Mouse (Mus musculus) stomach, postnatal 0 days (tissue): ENCODE measurements around the gene Wdr54. TPM values are rescaled to one million over a fixed set of nuclear protein-coding genes. Genes with fewer than 3 reads are reported as not detected.

ENCODE experiments used
- ATAC-seq: fragments of 200-750 bp; cut with Nextera tagmentation; 2 replicates; pipeline ENCODE4 v1.8.0; 2017; ENCODE audit not compliant: low FRiP score, low TSS enrichment
- DNase-seq: peaks from one replicate; pipeline ENCODE4 v3.0.0-alpha.2; 2016; ENCODE audit warnings: low spot score
- H3K27ac ChIP-seq: fragments of 300-500 bp; sonication (generic); replicated peaks from 2 replicates; pipeline ENCODE4 v1.5.1; 2014; ENCODE audit warnings: mild to moderate bottlenecking, control low read depth
- H3K27me3 ChIP-seq: fragments of 300-500 bp; sonication (generic); 2 replicates; pipeline ENCODE4 v1.6.1; 2014; ENCODE audit warnings: low read length; ENCODE audit not compliant: control insufficient read depth, insufficient read depth
- H3K36me3 ChIP-seq: fragments of 300-500 bp; sonication (generic); 2 replicates; pipeline ENCODE4 v1.6.1; 2014; ENCODE audit warnings: low read length, mixed read lengths; ENCODE audit not compliant: control insufficient read depth, insufficient read depth
- H3K4me1 ChIP-seq: fragments of 300-500 bp; sonication (generic); replicated peaks from 2 replicates; pipeline ENCODE4 v1.6.1; 2014; ENCODE audit warnings: antibody characterized with exemption; ENCODE audit not compliant: control insufficient read depth, insufficient read depth
- H3K4me2 ChIP-seq: fragments of 300-500 bp; sonication (generic); replicated peaks from 2 replicates; pipeline ENCODE4 v1.6.1; 2014; ENCODE audit warnings: low read depth, mild to moderate bottlenecking, control low read depth, moderate library complexity
- H3K4me3 ChIP-seq: fragments of 300-500 bp; sonication (generic); 2 replicates; pipeline ENCODE4 v1.5.1; 2014; ENCODE audit warnings: low read depth, low read length, control low read depth
- H3K9ac ChIP-seq: fragments of 300-500 bp; sonication (generic); 2 replicates; pipeline ENCODE4 v1.6.1; 2014; ENCODE audit warnings: mild to moderate bottlenecking, low read length, control low read depth, mixed read lengths
- H3K9me3 ChIP-seq: fragments of 300-500 bp; sonication (generic); 2 replicates; pipeline ENCODE4 v1.6.1; 2016; ENCODE audit warnings: low read length; ENCODE audit not compliant: control insufficient read depth
- CTCF ChIP-seq: IDR thresholded peaks from 2 replicates; pipeline ENCODE4 v1.5.1; 2016; ENCODE audit warnings: antibody characterized with exemption, low read depth, mild to moderate bottlenecking, moderate library complexity
- EP300 ChIP-seq: optimal IDR thresholded peaks from 2 replicates; pipeline ENCODE3; 2016; ENCODE audit warnings: antibody characterized with exemption
- WGBS: fragments of 180-500 bp; shearing (Covaris S2); extraction: QIAGEN DNeasy Blood & Tissue Kit; methylation state at CpG from one replicate; pipeline ENCODE4 v1.1.7; 2014; 5-methylcytosine and 5-hydroxymethylcytosine counted together
- polyA plus RNA-seq: library from polyadenylated mRNA; unstranded; fragments of >200 nt; fragmentation: Nextera tagmentation; extraction: Ambion mirVana; gene quantifications from 2 replicates; pipeline ENCODE4 v1.2.1, GENCODE M21; 2015

Gene Wdr54
- 1.6 and 1.7 TPM in 2 replicates for polyA plus RNA-seq

GRCm38 (mm10) chr6:83156259-83156684 lies at the start of gene Wdr54, which contains the start of gene 1700003E16Rik:
Gene Wdr54, minus strand, starts transcription at chr6:83156397.
Gene 1700003E16Rik, plus strand, starts transcription at chr6:83156404.
- Histone ChIP-seq H3K27me3 (0 out of 2 replicates have a peak, but pooled peaks cover 2% of the 10 kb centered on the region), H3K9me3 (no peaks in the 10 kb centered on the region), H3K4me1 (no peaks in the 10 kb centered on the region), H3K36me3 (0 out of 2 replicates have a peak, but pooled peaks cover 2% of the 10 kb centered on the region), H3K4me3 (peak within 1 kb of the TSS; percentile 50), H3K9ac (peak within 1 kb of the TSS; percentile 48), H3K4me2 (peak within 1 kb of the TSS; percentile 81), H3K27ac (no peak within 1 kb of the TSS)
- ATAC-seq (peak; percentile 52; the same call in 1 of the 2 replicates), DNase-seq (peak; percentile 61)
- 1% methylated on average over 32 of the region's 32 CpGs for WGBS
- TF ChIP-seq EP300 (no peak), CTCF (no peak)

DNA sequence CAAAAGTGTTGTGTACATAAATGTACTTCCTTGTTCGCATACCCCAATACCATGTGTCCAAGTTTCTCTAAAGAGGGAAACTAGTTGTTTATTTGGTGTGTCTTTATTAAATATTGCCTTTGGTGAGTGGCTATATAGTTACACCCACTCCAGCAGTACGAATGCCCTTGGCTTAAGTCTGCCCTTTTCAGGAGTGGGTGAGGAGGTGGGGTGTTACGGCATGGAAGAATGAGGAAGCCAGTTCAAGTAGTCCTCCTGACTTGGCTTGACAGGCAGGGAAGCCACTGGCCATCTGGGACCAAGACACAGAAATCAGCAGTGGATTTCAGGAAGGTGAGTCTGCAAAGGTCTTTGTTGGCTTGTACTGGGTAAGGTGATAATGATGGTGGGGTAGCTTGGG lies 49.7 kb upstream of the Wdr54 start:
- H3K4me2 ChIP-seq: no peak overlapping the region
- no peak overlapping the region for H3K4me3 ChIP-seq
- no peaks in the 10 kb centered on the region for H3K27me3 ChIP-seq
- no peak for TF ChIP-seq CTCF
- no peak for TF ChIP-seq EP300
- H3K9me3 ChIP-seq: no peaks in the 10 kb centered on the region
- no peaks in the 10 kb centered on the region for H3K4me1 ChIP-seq
- no peak overlapping the region for H3K27ac ChIP-seq
- DNase-seq: no peak
- whole genome bisulfite sequencing: 80% methylated on average over 3 of the region's 3 CpGs
- no peak for ATAC-seq
- no peaks in the 10 kb centered on the region for H3K36me3 ChIP-seq
- no peak overlapping the region for H3K9ac ChIP-seq

DNA sequence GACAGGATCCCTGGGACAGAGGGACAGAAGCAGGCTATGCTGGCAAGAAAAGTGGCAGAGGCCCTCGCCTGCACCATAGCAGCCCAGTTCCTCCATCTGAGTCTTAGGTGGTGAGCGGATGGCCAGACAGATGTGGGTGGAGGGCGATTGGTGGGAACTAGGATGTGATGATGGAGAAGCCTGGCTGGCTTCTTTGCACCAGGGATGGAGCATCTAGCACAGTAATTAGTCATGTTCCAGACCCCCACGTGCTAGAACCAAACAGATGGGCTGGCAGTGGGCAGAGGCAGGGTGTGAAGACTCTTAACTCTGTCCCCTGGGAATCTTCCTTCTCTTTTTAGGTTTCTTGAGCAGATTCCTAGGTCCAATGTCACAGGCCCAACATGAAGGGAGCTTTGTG lies 47.1 kb upstream of the Wdr54 start:
- DNase-seq (no peak), ATAC-seq (no peak)
- Histone ChIP-seq H3K4me2 (no peak overlapping the region), H3K4me1 (no peaks in the 10 kb centered on the region), H3K9me3 (no peaks in the 10 kb centered on the region), H3K4me3 (no peak overlapping the region), H3K9ac (no peak overlapping the region), H3K36me3 (peaks cover 15% of the 10 kb centered on the region), H3K27ac (no peak overlapping the region), H3K27me3 (no peaks in the 10 kb centered on the region)
- TF ChIP-seq CTCF: no peak
- no peak for TF ChIP-seq EP300
- 82% methylated on average over 4 of the region's 4 CpGs for WGBS

DNA sequence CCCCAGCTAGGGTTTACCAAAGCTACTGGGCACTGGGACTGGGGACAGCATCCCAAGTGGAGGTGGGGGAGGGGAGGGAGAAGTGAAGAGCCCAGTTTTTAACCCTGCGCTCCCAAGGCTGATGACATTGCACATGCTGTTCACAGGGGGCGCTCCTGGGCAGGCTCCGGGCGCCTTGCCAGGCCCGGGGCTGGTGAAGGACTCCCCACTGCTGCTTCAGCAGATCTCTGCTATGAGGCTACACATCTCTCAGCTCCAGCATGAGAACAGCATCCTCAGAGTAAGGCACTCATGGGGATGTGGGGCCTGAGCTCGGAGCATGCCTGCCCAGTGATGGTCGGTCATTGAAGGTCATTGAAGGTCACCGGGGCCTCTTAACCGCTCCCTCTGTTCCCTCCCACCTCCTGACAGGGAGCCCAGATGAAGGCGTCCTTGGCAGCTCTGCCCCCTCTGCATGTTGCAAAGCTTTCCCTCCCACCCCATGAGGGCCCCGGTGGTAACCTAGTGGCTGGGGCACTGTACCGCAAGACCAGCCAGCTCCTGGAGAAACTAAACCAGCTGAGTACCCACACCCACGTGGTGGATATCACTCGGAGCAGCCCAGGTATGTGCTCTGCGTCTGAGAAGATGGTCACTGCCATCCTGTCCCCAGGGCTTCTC lies 41.3 kb upstream of the Wdr54 start:
- Histone ChIP-seq H3K27ac (no peak overlapping the region), H3K27me3 (no peaks in the 10 kb centered on the region), H3K9ac (no peak overlapping the region), H3K4me3 (no peak overlapping the region), H3K36me3 (peaks cover 55% of the 10 kb centered on the region), H3K4me1 (no peaks in the 10 kb centered on the region), H3K9me3 (no peaks in the 10 kb centered on the region), H3K4me2 (no peak overlapping the region)
- ATAC-seq (no peak), DNase-seq (peak; percentile 36)
- 58% methylated on average over 15 of the region's 15 CpGs for WGBS
- TF ChIP-seq CTCF (peak; percentile 53), EP300 (no peak)

DNA sequence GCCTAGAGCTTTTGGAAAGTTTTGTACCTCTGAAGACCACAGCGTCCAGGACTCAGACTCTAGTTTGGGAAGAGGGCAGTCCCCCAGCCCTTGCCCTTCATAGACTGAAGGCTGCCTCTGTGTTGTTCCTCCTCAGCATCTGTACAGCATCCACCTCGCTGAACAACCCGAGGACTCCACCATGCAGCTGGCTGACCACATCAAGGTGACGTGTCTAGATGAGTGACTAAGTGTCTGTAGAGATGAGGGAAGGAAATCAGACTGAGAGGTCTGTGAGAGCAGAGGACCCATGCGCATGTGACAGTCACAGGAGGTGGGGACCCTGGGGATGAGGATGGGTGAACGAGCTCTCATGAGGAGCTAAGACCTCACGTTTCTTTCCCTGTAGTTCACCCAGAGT lies 37.4 kb upstream of the Wdr54 start:
- H3K27me3 ChIP-seq: no peaks in the 10 kb centered on the region
- no peak for ATAC-seq
- WGBS: 88% methylated on average over 7 of the region's 7 CpGs
- H3K9ac ChIP-seq: no peak overlapping the region
- DNase-seq: no peak
- TF ChIP-seq CTCF: no peak
- no peak for TF ChIP-seq EP300
- H3K4me3 ChIP-seq: no peak overlapping the region
- H3K27ac ChIP-seq: no peak overlapping the region
- H3K4me2 ChIP-seq: no peak overlapping the region
- H3K4me1 ChIP-seq: no peaks in the 10 kb centered on the region
- H3K36me3 ChIP-seq: peaks cover 58% of the 10 kb centered on the region
- H3K9me3 ChIP-seq: no peaks in the 10 kb centered on the region

DNA sequence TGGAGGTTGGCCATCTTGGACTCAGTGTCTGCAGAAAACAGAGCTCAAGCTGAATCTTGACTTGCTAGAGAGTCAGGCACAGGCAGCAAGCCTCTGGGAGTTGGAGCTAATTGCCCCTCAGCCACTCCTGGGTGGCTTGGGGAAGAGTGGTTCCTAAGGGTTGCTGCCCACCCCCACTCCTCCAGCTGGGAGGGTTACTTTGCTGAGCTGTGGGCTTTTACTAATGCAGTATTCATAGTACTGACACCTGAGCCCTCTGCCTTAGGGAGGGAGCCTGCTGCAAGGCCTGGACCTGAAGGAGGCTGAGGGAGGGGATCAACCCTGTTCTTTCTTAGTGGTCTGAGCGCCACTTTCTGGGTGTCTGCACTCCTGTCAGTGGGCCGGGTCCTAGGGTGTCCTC lies 30.7 kb upstream of the Wdr54 start:
- Histone ChIP-seq H3K9ac (no peak overlapping the region), H3K9me3 (no peaks in the 10 kb centered on the region), H3K4me2 (no peak overlapping the region), H3K36me3 (peaks cover 11% of the 10 kb centered on the region), H3K4me1 (no peaks in the 10 kb centered on the region), H3K4me3 (no peak overlapping the region), H3K27me3 (no peaks in the 10 kb centered on the region), H3K27ac (no peak overlapping the region)
- 100% methylated on average over 2 of the region's 2 CpGs for WGBS
- DNase-seq (no peak), ATAC-seq (no peak)
- no peak for TF ChIP-seq CTCF
- no peak for TF ChIP-seq EP300
